Mouse (Mus musculus) megakaryocyte, embryonic 14.5 days (primary cell): Measurements from ENCODE around the gene 2310039H08Rik.

Experiments
- FLI1 ChIP-seq: IDR thresholded peaks from 2 replicates; pipeline ENCODE4 v1.6.1; 2012; ENCODE audit warnings: low read length, inconsistent platforms, mixed read lengths
- GATA1 ChIP-seq: IDR thresholded peaks from 3 replicates; pipeline ENCODE4 v1.6.1; 2012; ENCODE audit warnings: mixed read lengths, low read length, inconsistent platforms, borderline replicate concordance

GRCm38 (mm10) chr17:46809131-46809830, 36.8 kb downstream of the 2310039H08Rik start:
- no peak for TF ChIP-seq GATA1
- no peak for TF ChIP-seq FLI1
